Mouse (Mus musculus): Measurements from ENCODE around the gene Btrc. TPM values are rescaled to one million over a fixed set of nuclear protein-coding genes. Genes with fewer than 3 reads are reported as not detected.
"Not testable (repeated sequence)": the region's sequence is repeated elsewhere in the genome, so short reads cannot be mapped to it uniquely, and the experiment has no call there.

Gene Btrc
- total RNA-seq, 2 experiments from 2014 or later = 23.8 to 28.3 TPM

DNA sequence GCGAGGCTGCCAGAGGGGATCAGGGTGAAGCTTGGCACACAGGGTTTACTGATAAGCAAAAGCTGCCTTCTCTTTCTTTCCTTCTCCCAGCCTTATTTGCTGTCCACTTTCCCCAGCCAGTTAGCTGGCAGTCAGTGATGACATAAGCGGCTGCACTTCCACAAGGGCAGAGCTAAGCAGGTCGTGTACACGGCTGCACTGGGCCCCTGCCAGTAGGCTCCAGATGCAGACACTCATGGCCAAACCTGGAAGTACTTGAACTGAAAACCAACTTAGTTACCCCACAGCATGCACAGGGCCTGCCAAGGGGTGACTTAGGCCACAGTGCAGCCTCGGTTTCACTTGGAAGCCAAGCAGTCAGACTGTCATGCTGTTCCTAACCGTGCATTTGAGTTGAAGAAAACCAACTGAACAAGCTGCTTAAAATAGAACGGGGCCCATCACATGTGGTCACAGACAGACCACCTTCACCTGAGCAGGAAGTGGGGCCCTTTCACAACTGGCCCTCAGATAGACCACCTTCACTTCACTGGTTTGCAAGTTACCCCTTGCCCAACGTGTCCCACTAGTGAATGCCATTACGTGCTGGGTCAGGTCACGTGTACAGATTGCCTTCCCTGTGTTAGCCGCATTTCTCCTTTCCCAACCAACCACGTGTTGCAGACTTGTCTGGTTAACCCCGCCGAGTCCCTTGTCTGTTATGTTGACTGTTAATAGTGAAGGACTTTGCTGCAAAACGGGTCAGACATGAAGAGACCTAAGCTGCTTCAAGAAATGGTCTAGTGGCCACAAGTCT, 166.9 kb downstream of the Btrc start:
- DNase-seq (ENCODE audit: low spot score) = no peak

DNA sequence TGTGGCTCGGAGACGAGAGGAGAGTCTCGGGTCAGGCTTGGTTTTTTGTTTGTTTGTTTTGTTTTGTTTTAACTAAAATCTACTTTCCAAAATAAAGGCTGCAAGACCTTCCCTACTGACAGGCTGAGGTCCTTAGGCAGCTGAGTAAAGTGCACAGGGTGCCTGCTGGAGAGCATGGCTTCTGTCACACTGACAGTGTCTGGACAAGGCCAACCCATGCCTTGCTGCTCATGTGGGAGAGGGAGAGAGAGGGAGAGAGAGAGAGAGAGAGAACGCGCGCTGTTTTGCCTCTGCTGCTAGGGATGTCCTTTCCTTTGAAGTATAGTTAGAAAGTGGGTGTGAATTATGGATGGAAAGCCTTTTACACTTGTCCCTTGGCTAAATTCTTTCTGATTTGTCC, 168.0 kb downstream of the Btrc start:
- DNase-seq (ENCODE audit: low spot score) = no peak

DNA sequence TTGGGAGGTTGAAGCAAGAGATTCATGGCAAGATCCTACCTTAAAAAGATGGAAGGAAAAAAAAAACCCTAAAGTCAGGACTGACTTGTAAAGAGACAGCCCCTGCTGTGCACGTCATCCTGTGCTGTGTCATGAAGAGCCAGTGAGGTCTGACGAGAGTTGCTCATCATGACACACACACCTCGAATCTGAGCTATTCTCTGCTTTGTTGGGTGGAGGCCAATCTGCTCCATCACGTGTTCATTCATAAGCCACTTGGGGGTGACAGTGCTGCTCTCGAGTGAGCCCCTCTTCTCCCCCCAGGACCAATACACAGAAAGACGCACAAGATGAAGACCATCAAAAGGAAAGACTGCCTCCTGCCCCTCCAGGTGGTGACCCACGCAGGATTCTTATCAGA, 170.1 kb downstream of the Btrc start:
- DNase-seq (ENCODE audit: low spot score) = no peak

DNA sequence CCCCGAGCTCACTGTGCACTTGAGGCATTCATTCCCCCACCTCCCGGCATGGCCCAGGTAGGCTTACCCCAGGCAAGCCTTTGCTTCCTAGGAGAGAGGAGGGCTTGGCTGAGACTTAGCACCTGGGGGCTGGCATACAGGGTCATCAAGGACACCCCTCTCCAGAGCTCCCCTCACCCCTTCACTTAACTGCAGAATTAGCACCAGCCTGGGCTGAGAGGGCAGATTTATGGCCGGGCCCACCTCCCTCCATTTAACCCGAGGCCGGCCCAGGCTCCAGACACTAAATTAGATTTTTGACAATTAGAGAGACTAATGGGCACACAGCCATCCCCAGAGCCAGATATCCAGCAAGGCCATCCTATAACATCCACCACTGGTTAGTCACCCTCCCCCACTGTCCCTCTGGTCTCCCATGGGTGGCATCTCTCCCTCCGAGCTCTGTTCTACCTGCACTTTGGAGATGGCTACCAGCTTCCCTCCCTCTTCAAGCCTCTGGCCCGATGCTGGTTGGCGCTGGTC, 171.7 kb downstream of the Btrc start:
- DNase-seq (ENCODE audit: low spot score) = no peak

DNA sequence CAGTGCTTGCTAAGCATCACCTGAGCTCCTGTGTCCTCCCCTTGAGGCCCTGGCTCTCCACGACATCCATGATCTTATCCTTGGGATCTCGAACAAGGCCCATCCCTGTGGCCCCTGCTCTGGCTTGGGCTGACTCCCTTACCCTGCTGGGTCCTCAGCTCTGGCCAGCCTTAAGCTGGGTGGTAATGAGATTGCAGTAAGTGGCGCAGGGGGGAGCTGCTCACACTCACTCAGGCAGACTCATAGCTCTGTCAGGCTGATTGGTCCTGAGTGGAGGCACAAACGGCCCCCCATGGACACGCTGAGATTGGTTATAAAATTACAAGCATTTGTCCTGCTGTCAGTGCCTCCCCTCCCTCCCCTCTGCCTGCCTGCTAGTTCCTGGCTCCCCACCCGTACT, 172.4 kb downstream of the Btrc start:
- no peak for DNase-seq (ENCODE audit: low spot score)

DNA sequence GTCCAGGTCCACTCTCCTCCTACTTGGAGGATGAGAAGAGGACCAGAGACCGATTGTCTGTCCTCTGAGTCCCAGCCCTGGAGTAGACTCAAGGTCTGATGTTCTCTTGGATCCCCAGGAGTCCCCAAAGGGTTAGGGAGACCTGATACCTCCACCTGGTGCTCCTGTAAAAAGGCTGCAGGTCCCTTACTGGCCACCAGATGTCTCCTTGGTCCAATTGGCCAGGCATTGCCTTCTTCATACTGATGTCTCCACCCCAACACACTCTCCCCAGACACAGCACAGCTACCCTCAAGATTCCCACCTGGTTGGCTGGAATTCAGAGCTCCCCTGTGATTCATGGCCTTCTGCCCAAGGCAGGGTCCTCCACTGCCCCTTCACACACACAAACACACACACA, 174.0 kb downstream of the Btrc start:
- DNase-seq (ENCODE audit: low spot score) = peak; percentile 35

DNA sequence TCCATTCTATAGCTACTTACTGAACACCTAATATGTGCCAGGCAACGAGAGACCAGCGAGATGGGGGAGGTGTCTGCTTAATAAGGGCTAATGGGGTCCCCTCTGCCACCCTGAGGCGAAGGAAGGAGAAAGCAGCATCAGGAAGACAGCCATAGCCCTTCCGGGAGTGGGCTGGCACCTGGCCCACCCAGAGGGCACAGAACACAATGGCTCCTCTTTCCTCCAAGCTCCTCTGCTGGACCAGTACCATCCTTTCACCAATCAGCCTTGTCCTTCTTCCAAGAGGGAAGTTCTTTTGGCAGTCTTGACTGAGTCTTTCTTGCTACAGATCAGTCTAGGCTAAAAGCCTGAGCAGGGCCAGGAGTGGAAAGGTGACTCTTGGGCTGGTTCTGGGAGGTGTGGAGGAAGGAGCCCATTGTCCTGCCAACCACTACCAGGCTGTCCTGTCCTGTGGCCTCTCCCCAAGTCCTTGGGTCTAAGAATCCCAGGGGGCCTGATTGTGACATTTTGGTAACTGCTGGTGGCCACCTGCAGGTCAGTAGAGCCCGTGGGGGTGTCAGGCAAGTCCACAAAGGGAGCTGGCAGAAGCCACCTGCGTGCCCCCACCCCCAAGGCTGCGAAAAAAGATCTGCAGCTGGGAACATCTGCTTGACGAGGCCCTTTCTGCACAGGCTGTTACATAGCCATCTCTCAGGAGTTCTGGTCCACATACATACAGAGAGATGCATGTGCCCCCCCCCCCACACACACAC, 177.3 kb downstream of the Btrc start:
- DNase-seq (ENCODE audit: low spot score) = no peak

DNA sequence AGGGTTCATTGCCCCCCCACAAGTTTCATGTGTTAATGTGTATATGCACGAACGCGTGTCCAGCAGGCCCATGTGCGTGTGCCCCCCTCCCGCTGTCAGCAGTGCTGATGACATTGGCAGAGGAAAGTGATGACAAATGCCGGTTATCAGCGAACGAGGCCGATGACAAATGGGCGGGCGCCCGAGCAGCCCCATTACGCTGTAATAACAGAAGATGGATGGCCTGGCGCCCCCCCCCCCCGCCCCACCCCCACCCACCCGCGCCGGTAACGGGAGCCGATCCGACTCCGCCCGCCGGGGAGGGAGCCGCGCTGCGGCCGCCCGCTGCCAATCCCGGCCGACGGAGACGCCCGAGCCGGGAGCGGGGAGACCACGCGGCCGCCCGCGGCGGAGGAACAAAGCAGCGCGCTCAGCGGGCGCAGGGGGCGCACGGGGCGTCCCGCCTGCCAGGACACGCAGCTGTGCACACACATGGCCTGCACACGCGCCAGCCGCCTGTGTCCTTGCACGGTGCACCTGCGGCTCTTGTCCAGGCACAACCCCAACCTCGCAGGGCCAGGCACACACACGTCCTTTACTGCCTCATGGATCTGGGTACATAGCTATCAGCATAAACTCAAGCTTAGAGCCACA, 178.0 kb downstream of the Btrc start:
- DNase-seq (ENCODE audit: low spot score) = peak; percentile 46

DNA sequence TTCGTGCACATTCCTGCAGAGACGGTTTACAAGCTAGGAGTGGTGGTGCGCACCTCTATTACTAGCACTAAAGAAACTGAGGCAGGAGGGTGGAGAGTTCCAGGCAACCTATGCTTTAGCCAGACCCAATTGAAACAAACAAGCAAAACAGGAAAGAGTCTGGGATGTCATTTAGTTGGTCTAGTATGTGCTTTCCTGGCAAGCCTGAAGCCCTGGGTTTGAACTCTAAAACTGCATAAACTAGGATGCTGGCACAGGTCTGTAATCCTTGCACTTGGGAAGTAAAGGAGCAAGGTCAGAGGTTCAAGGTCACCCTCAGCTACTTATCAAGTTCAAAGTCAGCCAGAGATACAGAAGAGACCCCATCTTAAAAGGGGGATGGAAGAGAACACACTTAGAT, 178.5 kb downstream of the Btrc start:
- no peak for DNase-seq (ENCODE audit: low spot score)

DNA sequence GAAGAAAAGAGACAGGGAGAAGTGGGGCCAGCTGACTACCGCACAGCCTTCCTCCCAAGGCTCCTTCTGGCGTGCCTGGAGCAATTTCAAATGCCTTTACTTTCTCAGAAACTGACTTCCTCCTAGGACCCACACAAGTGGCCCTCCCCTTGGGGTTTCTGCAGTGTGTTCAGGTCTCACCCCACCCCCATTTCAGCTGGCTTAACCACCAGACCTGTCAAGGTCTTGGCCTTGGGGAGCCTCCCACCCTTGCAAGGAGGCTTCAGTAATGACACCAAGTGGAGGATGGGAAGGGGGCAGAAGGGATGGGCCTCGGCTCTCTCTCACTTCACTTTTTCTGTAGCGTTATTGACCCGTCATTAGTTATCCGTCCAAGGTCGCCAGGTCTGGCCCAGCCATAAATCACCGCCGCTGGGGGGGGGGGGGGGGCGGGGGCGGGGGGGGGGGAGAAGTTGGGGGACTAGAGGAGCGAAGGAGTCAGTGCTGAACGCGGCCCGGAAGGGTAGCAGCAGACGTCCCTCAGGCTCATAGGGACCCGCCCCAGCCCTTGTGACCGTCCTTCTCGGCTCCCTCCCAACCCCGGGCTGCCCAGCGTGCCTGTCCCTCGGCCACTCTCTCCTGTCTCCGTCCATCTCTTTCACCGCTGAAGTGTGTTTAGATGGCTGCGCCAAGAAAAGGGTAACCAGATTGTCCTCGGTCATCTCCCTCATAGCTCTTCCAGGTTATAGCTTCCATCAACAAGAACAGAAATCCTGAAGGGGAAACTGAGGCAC, 180.8 kb downstream of the Btrc start:
- peak; percentile 36 for DNase-seq (ENCODE audit: low spot score)

DNA sequence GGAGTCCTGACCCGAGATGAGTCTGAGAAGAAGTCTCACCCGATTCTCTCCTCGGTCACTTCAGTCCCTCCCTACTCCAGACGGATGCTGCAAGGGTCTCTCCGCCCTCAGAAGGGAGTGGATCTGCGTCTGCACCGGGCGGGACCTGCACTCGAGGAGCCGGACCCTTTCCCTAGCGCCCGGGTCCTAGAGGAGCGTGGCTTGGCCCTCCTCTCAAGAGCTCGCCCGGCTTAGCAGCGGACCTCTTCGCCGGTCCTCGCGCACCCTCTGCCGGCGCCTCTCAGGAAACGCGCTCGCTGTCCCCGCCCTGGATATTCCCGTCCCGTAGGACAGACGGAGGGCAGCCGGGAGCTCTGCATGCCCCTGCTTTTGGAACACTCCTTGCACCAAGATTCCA, 181.4 kb downstream of the Btrc start:
- peak; percentile 87 for DNase-seq (ENCODE audit: low spot score)

DNA sequence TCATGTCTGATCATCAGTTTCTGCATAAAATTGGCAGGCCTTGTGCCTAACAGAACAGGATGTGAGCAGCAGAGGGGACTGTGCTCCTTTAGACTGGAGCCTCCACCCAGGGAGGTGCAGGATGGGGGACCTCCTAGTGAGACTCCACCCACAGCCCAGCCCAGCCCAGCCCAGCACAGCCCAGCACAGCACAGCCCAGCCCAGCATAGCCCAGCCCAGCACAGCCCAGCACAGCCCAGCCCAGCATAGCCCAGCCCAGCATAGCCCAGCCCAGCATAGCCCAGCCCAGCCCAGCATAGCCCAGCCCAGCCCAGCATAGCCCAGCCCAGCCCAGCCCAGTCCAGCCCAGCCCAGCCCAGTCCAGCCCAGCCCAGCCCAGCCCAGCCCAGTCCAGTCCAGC, 184.7 kb downstream of the Btrc start:
- DNase-seq (ENCODE audit: low spot score) = not testable (repeated sequence)

DNA sequence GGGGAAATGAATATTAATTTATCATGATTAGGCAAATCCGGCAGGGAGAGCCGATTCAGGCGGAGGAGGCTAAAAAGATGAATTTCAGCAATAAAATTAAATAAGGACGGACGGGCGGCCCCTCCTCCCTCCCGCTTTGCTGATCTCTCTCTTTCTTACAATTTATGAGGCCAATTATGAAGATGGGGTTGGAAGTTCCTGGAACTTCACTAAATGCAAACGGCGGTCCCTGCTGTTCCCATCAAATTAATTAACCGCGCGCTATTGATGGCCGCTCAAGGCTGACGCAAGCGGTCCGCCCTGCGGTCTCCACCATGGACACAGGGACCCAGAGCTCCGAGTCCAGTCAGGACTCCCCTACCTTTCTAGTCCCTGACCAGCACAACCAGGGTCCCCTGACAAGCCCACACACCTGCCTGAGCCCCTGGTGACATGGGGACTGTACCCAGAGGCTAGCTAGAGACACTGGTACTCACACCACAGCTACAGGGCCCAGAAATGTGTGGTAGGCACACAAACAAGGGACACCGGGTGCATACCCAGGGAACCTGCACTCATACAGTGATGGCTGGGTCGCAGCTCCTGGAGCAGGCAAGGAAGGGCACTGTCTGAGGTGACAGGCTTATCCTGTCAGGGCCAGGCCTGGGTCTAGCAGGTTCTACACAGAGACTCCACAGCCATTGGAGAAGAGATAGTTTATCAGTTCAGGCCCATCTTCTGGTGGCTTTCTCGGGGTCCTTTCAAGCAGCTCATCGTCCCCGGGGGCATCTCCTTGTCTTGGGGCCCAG, 185.8 kb downstream of the Btrc start:
- DNase-seq (ENCODE audit: low spot score) = no peak

DNA sequence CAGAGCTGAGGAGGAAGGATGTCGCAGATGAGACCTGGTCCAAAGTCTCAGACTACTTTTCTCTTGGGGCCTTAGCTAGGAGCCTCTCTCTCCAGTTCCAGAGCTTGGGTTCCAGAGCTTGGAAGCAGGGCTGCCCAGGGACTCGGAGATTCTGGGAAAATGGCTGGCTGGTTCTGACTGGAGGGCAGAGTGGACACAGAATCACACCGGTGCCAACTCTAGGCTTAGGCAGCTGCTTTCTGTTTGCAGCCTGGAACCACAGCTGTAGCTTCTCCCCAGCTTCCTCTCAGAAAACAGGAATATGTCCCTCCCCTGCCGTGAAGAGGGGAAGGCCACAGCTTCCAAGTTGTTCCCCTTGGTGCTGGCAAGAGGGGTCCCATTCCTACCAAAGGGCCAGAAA, 186.4 kb downstream of the Btrc start:
- no peak for DNase-seq (ENCODE audit: low spot score)

DNA sequence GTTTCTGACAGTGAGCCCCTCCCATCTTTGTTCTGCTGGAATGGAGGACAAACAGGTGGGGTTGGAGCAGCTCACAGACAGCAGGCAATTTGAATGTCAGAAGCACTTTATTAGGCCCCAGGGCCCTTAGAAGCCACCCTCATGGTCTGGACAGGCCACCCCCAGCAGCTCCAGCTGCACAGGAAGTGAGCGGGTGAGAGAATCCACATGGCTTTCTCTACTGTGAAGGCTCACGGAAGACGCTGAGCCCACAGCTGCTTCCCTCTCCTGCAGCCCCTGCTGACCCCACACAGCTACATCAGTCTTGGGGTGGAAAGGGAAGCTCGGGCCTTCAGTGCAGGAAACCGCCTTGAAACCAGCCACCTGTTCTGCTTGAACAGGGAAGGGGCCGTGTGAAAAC, 188.7 kb downstream of the Btrc start:
- no peak for DNase-seq (ENCODE audit: low spot score)

DNA sequence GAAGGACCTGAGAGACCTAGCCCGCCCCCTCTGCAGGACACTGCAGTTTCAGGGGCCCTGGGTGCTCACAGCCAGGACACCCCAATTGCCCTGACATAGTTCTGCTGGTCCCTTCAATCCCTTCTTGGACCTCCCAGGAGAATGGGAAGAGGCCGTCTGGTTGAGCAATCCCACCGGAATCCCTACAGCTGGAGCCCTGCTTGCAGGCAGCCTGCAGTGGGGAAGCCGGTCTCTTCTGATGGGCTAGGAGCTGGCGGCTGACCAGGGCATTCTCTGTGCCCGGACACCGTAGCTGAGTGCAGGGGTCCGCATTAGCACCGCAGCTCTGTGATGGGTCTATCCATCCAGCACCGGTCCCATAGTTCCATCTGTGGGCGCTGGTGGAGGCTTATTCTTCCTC, 190.6 kb downstream of the Btrc start:
- no peak for DNase-seq (ENCODE audit: low spot score)

DNA sequence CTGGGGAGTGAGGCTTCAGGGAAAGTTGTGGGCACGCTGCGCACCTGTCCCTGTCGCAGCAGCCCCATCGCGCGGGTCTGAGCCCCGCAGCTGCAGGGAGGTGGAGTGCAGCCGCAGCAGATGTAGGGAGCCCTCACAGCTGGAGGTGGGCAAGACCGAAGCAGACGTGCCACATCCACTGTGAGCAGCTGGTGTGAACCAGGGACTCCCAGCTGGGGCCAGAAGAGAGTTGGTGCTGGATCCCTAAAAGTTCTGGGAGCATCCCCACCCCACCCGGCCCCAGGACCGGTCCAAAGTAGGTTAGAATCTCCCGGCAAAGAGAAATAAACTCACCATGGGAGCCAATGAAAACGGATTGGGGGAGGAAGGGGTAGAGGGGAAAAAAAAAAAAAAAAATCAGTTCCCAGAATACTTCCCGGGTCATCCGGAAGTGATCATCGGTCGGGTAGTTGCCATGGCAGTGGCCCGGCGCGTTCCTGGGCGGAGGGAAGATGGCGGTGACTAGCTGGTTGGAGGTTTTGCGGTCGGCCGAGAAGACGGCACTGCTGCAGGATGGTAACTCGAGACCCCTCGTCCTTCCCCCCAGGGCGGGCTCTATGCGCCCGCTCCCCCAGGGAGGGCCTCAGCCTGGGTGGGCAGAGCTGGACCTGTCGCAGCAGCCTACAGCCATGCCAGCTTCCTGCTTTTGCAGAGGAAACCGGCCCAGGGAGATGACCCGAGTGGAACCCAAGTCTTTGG, 196.8 kb downstream of the Btrc start, which contains the start of the genes Poll and Gm17018:
Gene Poll (minus strand): TSS at position 379 of the 738 bp plus-strand sequence.
Gene Gm17018 (plus strand): TSS at position 463 of the 738 bp plus-strand sequence.
- peak; percentile 86 for DNase-seq (ENCODE audit: low spot score)

DNA sequence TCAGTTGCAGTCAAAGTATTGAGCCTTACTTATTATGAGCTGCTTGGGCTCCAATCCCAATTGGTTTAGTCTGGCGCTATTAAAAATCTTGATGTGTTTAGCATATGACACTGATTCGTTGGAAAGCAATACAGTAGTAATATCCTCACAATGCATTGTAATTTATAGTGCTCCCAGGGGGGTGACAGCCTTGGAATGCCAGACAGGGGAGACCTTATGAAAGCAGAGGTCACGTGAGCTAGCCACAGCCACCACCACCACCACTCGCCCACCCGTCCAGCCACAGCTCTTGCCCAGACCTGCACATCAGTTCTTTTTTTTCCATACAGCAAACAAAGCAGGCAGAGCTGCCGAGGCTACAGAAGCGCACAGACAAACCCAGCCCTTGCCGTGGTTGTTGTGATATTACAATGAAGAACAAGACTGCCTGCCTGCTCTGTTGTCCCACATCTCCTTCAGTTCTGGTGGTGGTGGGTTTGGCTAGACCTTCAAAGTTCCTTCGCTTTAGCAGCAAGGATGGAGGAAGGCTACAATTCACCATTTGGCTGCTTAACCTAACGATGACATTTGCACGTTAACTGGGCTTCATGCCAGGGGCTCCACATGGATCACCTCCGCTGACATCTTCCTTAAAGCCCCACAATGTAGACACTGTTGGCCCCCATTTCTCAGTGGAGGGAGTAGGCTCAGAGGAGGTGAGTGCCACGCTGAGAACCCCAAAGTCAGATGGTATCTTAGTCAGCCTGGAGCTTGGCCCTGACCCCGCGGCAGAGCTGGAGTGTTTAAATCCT, 202.6 kb downstream of the Btrc start:
- no peak for DNase-seq (ENCODE audit: low spot score)

DNA sequence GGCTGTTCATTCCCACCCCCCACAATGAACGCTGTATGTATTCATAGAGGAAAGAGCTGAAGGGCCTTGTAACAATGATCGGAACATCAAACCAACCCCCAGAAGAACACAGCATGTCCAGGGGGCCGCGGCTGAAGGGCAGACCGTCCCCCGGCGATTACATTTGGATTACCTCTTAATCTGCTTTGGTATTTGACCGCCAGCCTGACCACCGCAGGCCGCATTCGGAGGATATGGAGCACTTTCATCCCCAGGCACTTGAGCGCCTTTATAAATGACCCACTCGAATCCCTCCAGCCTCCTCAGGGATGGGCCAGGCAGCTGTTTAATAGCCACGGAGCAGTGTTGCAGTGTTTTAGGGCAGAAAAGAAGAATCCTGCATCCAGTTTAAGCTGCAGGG, 203.8 kb downstream of the Btrc start:
- DNase-seq (ENCODE audit: low spot score) = no peak

Measured in gastrocnemius, adult 18-20 months (tissue).